Mouse (Mus musculus) MEL (cell line): ENCODE data around the gene Amtn. TPM values are rescaled to one million over a fixed set of nuclear protein-coding genes. Genes with fewer than 3 reads are reported as not detected.
"Not testable (repeated sequence)": the region's sequence is repeated elsewhere in the genome, so short reads cannot be mapped to it uniquely, and the experiment has no call there.

Source experiments
- DNase-seq: peaks from one replicate; pipeline ENCODE4 v3.0.0; 2011; ENCODE audit warnings: low read depth, low spot score
- H3K27ac ChIP-seq: 2 replicates; pipeline ENCODE4 v1.5.1; 2012; ENCODE audit warnings: low read depth, mild to moderate bottlenecking, control low read depth, low read length, moderate library complexity; ENCODE audit not compliant: control insufficient read depth
- H3K27me3 ChIP-seq, 2 experiments: fragments of 150-350 bp in 1 of 2; sonication (generic) in 1 of 2; 2 replicates each; pipeline ENCODE4 v1.6.1; 2012; ENCODE audit warnings: low read length in 2 of 2, mild to moderate bottlenecking in 2 of 2, improper control_type of control experiment in 1 of 2, moderate library complexity in 1 of 2; ENCODE audit not compliant: insufficient read depth in 2 of 2, control insufficient read depth in 1 of 2
- H3K36me3 ChIP-seq, 2 experiments: 2 replicates each; pipeline ENCODE4 v1.6.1; 2012 to 2014; ENCODE audit warnings: low read length in 2 of 2, improper control_type of control experiment in 1 of 2, inconsistent platforms in 1 of 2, mild to moderate bottlenecking in 1 of 2; ENCODE audit not compliant: insufficient read depth in 2 of 2, control insufficient read depth in 1 of 2
- H3K4me1 ChIP-seq, 2 experiments: fragments of 150-350 bp in 1 of 2; sonication (generic) in 1 of 2; 2 replicates each; pipeline ENCODE4 v1.6.1; 2012; ENCODE audit warnings: low read length in 2 of 2, improper control_type of control experiment in 1 of 2, mild to moderate bottlenecking in 1 of 2; ENCODE audit not compliant: insufficient read depth in 2 of 2, control insufficient read depth in 1 of 2
- H3K4me3 ChIP-seq, 2 experiments: fragments of 150-350 bp in 1 of 2; sonication (generic) in 1 of 2; 2 replicates each; pipeline ENCODE4 v1.5.1; 2012; ENCODE audit warnings: low read depth in 2 of 2, low read length in 2 of 2, mild to moderate bottlenecking in 2 of 2, moderate library complexity in 2 of 2, control low read depth in 1 of 2, improper control_type of control experiment in 1 of 2; ENCODE audit not compliant: control insufficient read depth in 1 of 2, insufficient read depth in 1 of 2
- H3K79me2 ChIP-seq: 2 replicates; pipeline ENCODE4 v1.6.1; 2012; ENCODE audit warnings: mild to moderate bottlenecking, low read length, moderate library complexity; ENCODE audit not compliant: control insufficient read depth, poor library complexity, insufficient read depth
- H3K9ac ChIP-seq: 2 replicates; pipeline ENCODE4 v1.6.1; 2012; ENCODE audit warnings: low read depth, mild to moderate bottlenecking, control low read depth, low read length, moderate library complexity; ENCODE audit not compliant: control insufficient read depth, poor library complexity, severe bottlenecking
- H3K9me3 ChIP-seq: fragments of 150-350 bp; sonication (generic); replicated peaks from 2 replicates; pipeline ENCODE4 v1.6.1; 2012; ENCODE audit warnings: mild to moderate bottlenecking, low read length, improper control_type of control experiment, moderate library complexity; ENCODE audit not compliant: insufficient read depth
- BHLHE40 ChIP-seq: IDR thresholded peaks from 2 replicates; pipeline ENCODE4 v1.6.1; 2012; ENCODE audit warnings: low read depth, mild to moderate bottlenecking, inconsistent platforms, low read length, improper control_type of control experiment, borderline replicate concordance
- CHD1 ChIP-seq: IDR thresholded peaks from 2 replicates; pipeline ENCODE4 v1.6.1; 2012; ENCODE audit warnings: low read depth, mild to moderate bottlenecking, inconsistent platforms, low read length, improper control_type of control experiment
- CTCF ChIP-seq, 3 experiments: IDR thresholded peaks in 2 of 3; conservative IDR thresholded peaks in 1 of 3; 2 replicates each; pipeline ENCODE4 v1.5.1; 2011 to 2012; ENCODE audit warnings: low read length in 3 of 3, low read depth in 2 of 3, mild to moderate bottlenecking in 2 of 3, improper control_type of control experiment in 1 of 3, inconsistent platforms in 1 of 3, mixed read lengths in 1 of 3, moderate library complexity in 1 of 3; ENCODE audit not compliant: control insufficient read depth in 1 of 3, insufficient read depth in 1 of 3, poor library complexity in 1 of 3, severe bottlenecking in 1 of 3
- E2F4 ChIP-seq: IDR thresholded peaks from 2 replicates; pipeline ENCODE4 v1.6.1; 2011; ENCODE audit warnings: low read depth, low read length, improper control_type of control experiment, borderline replicate concordance
- ETS1 ChIP-seq: IDR thresholded peaks from 2 replicates; pipeline ENCODE4 v1.6.1; 2012; ENCODE audit warnings: low read depth, mild to moderate bottlenecking, inconsistent platforms, low read length, improper control_type of control experiment, moderate library complexity
- GABPA ChIP-seq: IDR thresholded peaks from 2 replicates; pipeline ENCODE4 v1.6.1; 2012; ENCODE audit warnings: low read depth, mild to moderate bottlenecking, inconsistent platforms, low read length, improper control_type of control experiment, moderate library complexity
- GATA1 ChIP-seq: IDR thresholded peaks from 2 replicates; pipeline ENCODE4 v1.6.1; 2011; ENCODE audit warnings: low read depth, low read length, improper control_type of control experiment
- KAT2A ChIP-seq: conservative IDR thresholded peaks from 2 replicates; pipeline ENCODE4 v1.6.1; 2012; ENCODE audit warnings: low read depth, low read length, improper control_type of control experiment, inconsistent platforms
- MAFK ChIP-seq: IDR thresholded peaks from 2 replicates; pipeline ENCODE4 v1.6.1; 2011; ENCODE audit warnings: low read depth, mild to moderate bottlenecking, low read length, improper control_type of control experiment, borderline replicate concordance
- MAX ChIP-seq: IDR thresholded peaks from 2 replicates; pipeline ENCODE4 v1.6.1; 2011; ENCODE audit warnings: low read length, improper control_type of control experiment
- MAZ ChIP-seq: IDR thresholded peaks from 2 replicates; pipeline ENCODE4 v1.6.1; 2012; ENCODE audit warnings: low read depth, mild to moderate bottlenecking, inconsistent platforms, low read length, improper control_type of control experiment
- MYB ChIP-seq: IDR thresholded peaks from 2 replicates; pipeline ENCODE4 v1.6.1; 2011; ENCODE audit warnings: mild to moderate bottlenecking, low read depth, low read length, improper control_type of control experiment
- NELFE ChIP-seq: IDR thresholded peaks from 2 replicates; pipeline ENCODE4 v1.6.1; 2011; ENCODE audit warnings: low read depth, low read length, improper control_type of control experiment
- POLR2A ChIP-seq, 2 experiments: IDR thresholded peaks; 2 replicates each; pipeline ENCODE4 v1.6.1; 2011 to 2012; ENCODE audit warnings: low read length in 2 of 2, mild to moderate bottlenecking in 2 of 2, control low read depth in 1 of 2, improper control_type of control experiment in 1 of 2, low read depth in 1 of 2, moderate library complexity in 1 of 2; ENCODE audit not compliant: control insufficient read depth in 1 of 2, insufficient read depth in 1 of 2, poor library complexity in 1 of 2
- POLR2AphosphoS2 ChIP-seq: IDR thresholded peaks from 2 replicates; pipeline ENCODE4 v1.6.1; 2011; ENCODE audit warnings: low read length, improper control_type of control experiment
- POLR2AphosphoS5 ChIP-seq: IDR thresholded peaks from 2 replicates; pipeline ENCODE4 v1.6.1; 2012; ENCODE audit warnings: low read depth, borderline replicate concordance, mild to moderate bottlenecking, inconsistent platforms, low read length, moderate library complexity, mixed read lengths
- RCOR1 ChIP-seq: IDR thresholded peaks from 2 replicates; pipeline ENCODE4 v1.6.1; 2012; ENCODE audit warnings: low read depth, mild to moderate bottlenecking, inconsistent platforms, low read length, improper control_type of control experiment
- SIN3A ChIP-seq: IDR thresholded peaks from 2 replicates; pipeline ENCODE4 v1.6.1; 2012; ENCODE audit warnings: low read length, improper control_type of control experiment, inconsistent platforms
- SMC3 ChIP-seq: IDR thresholded peaks from 2 replicates; pipeline ENCODE4 v1.6.1; 2011; ENCODE audit warnings: low read depth, low read length, improper control_type of control experiment
- TBP ChIP-seq: IDR thresholded peaks from 2 replicates; pipeline ENCODE4 v1.8.0; 2011; ENCODE audit warnings: low read depth, low read length, improper control_type of control experiment
- UBTF ChIP-seq: IDR thresholded peaks from 2 replicates; pipeline ENCODE4 v1.6.1; 2012; ENCODE audit warnings: low read depth, mild to moderate bottlenecking, inconsistent platforms, low read length, improper control_type of control experiment, moderate library complexity, borderline replicate concordance; ENCODE audit not compliant: insufficient read depth
- USF1 ChIP-seq: IDR thresholded peaks from 2 replicates; pipeline ENCODE4 v1.6.1; 2014; ENCODE audit warnings: low read depth, mild to moderate bottlenecking, inconsistent platforms, low read length, improper control_type of control experiment, moderate library complexity
- USF2 ChIP-seq, 2 experiments: IDR thresholded peaks; 2 replicates each; pipeline ENCODE4 v1.6.1; 2011 to 2012; ENCODE audit warnings: improper control_type of control experiment in 2 of 2, low read length in 2 of 2, borderline replicate concordance in 1 of 2, inconsistent platforms in 1 of 2, low read depth in 1 of 2, mild to moderate bottlenecking in 1 of 2; ENCODE audit not compliant: insufficient read depth in 1 of 2
- ZKSCAN1 ChIP-seq: IDR thresholded peaks from 2 replicates; pipeline ENCODE4 v1.6.1; 2012; ENCODE audit warnings: low read depth, mild to moderate bottlenecking, inconsistent platforms, low read length, improper control_type of control experiment, moderate library complexity
- ZMIZ1 ChIP-seq: IDR thresholded peaks from 2 replicates; pipeline ENCODE4 v1.6.1; 2012; ENCODE audit warnings: low read depth, mild to moderate bottlenecking, inconsistent platforms, low read length, improper control_type of control experiment, moderate library complexity
- polyA plus RNA-seq, 2 experiments: library from polyadenylated mRNA; stranded (reverse) in 1 of 2; unstranded in 1 of 2; fragments of >175 nt in 1 of 2; fragments of >200 nt in 1 of 2; gene quantifications; 2 replicates each; pipeline versions ENCODE4 v1.2.1 to v1.2.4; 2012; ENCODE audit warnings: low replicate concordance in 2 of 2, low read depth in 1 of 2; ENCODE audit not compliant: insufficient read length in 2 of 2, insufficient read depth in 1 of 2, missing spikeins in 1 of 2
- total RNA-seq: library from RNA; depleted of rRNA; stranded (reverse); fragments of 300-350 nt; gene quantifications from 2 replicates; pipeline ENCODE4 v1.2.3, GENCODE M21; 2012

Amtn gene
- total and polyA plus RNA-seq, 3 experiments: not detected

DNA sequence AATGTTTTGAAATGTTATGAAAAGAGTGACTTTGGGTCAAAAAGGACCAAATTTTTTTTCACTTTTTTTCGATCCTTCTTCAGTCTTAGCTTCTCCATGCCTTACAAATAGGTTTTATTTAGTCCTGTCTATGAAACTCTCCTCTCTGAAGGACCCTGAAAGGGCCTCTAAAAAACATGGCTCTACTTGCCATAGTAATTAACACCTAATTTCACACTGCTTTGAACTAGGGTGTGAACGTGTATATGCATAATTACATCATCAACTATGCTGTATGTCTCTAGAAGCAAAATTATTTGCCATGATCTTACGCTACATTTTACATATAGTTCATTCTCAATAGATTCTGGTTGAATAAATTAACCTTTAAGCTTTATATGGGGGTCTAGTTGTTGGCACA is 25.6 kb downstream of the Amtn start:
- Histone ChIP-seq H3K27me3 (no peaks in the 10 kb centered on the region; a peak in 1 of 4 replicates), H3K4me3 (no peak overlapping the region), H3K9ac (no peak overlapping the region), H3K27ac (no peak overlapping the region), H3K79me2 (no peaks in the 10 kb centered on the region), H3K36me3 (no peaks in the 10 kb centered on the region), H3K9me3 (no peaks in the 10 kb centered on the region), H3K4me1 (no peaks in the 10 kb centered on the region)
- DNase-seq: no peak
- TF ChIP-seq ZKSCAN1 (no peak), MYB (no peak), CHD1 (no peak), POLR2A (IDR thresholded peaks at IDR 0.05; ENCODE audit: control insufficient read depth in 1 of 2, insufficient read depth in 1 of 2, low read depth in 1 of 2, low read length in 2 of 2, poor library complexity in 1 of 2) (no peak), RCOR1 (no peak), CTCF (IDR thresholded peaks at IDR 0.05 in 2 of 3, conservative IDR thresholded peaks at IDR 0.05 in 1 of 3; ENCODE audit: control insufficient read depth in 1 of 3, insufficient read depth in 1 of 3, low read depth in 2 of 3, low read length in 3 of 3, poor library complexity in 1 of 3, severe bottlenecking in 1 of 3) (no peak), UBTF (no peak), MAX (no peak), TBP (no peak), USF2 (IDR thresholded peaks at IDR 0.05; ENCODE audit: borderline replicate concordance in 1 of 2, insufficient read depth in 1 of 2, low read depth in 1 of 2, low read length in 2 of 2) (no peak), MAFK (no peak), POLR2AphosphoS5 (no peak), POLR2AphosphoS2 (no peak), SIN3A (no peak), E2F4 (no peak), ETS1 (no peak), NELFE (no peak), GABPA (no peak), GATA1 (no peak), SMC3 (no peak)

GRCm38 (mm10) chr5:88420319-88421065 is 44.6 kb downstream of the Amtn start:
- Histone ChIP-seq H3K27me3 (no peaks in the 10 kb centered on the region), H3K4me1 (no peaks in the 10 kb centered on the region), H3K9me3 (no peaks in the 10 kb centered on the region), H3K27ac (no peak overlapping the region), H3K36me3 (no peaks in the 10 kb centered on the region), H3K9ac (no peak overlapping the region), H3K4me3 (no peak overlapping the region), H3K79me2 (no peaks in the 10 kb centered on the region)
- TF ChIP-seq SMC3: no peak
- no peak for TF ChIP-seq KAT2A
- TF ChIP-seq UBTF: no peak
- no peak for TF ChIP-seq BHLHE40
- TF ChIP-seq USF1: no peak
- no peak for TF ChIP-seq E2F4
- no peak for TF ChIP-seq MAFK
- no peak for TF ChIP-seq ZMIZ1
- no peak for TF ChIP-seq POLR2AphosphoS5
- TF ChIP-seq MAZ: no peak
- TF ChIP-seq CHD1: no peak
- TF ChIP-seq RCOR1: no peak
- no peak for DNase-seq

- H3K36me3 ChIP-seq, H3K4me3 ChIP-seq, H3K27me3 ChIP-seq, H3K9ac ChIP-seq, H3K79me2 ChIP-seq, H3K4me1 ChIP-seq, H3K9me3 ChIP-seq, DNase-seq, H3K27ac ChIP-seq: not testable (repeated sequence)
Measured at GRCm38 (mm10) chr5:88424892-88425291, 49.0 kb downstream of the Amtn start.
